Mouse (Mus musculus) heart, embryonic 16.5 days (tissue): ENCODE measurements around the gene Dnah9. TPM values are rescaled to one million over a fixed set of nuclear protein-coding genes. Genes with fewer than 3 reads are reported as not detected.

Experiments used
- ATAC-seq: fragments of 200-750 bp; cut with Nextera tagmentation; replicated peaks from 2 replicates; pipeline ENCODE4 v1.8.0; 2017; ENCODE audit warnings: moderate number of reproducible peaks; ENCODE audit not compliant: insufficient read depth, low FRiP score; ENCODE audit errors: extremely low read depth
- H3K27ac ChIP-seq: fragments of 300-500 bp; sonication (generic); 2 replicates; pipeline ENCODE4 v1.5.1; 2014; ENCODE audit warnings: mild to moderate bottlenecking, low read length, control low read depth, moderate library complexity
- H3K27me3 ChIP-seq: fragments of 300-500 bp; sonication (generic); 2 replicates; pipeline ENCODE4 v1.6.1; 2014; ENCODE audit warnings: low read length, mixed read lengths; ENCODE audit not compliant: control insufficient read depth, insufficient read depth
- H3K36me3 ChIP-seq: fragments of 300-500 bp; sonication (generic); 2 replicates; pipeline ENCODE4 v1.6.1; 2014; ENCODE audit not compliant: control insufficient read depth, insufficient read depth
- H3K4me1 ChIP-seq: fragments of 300-500 bp; sonication (generic); 2 replicates; pipeline ENCODE4 v1.6.1; 2014; ENCODE audit warnings: low read length, mixed read lengths; ENCODE audit not compliant: control insufficient read depth, insufficient read depth
- H3K4me2 ChIP-seq: fragments of 300-500 bp; sonication (generic); 2 replicates; pipeline ENCODE4 v1.6.1; 2014; ENCODE audit warnings: low read depth, mild to moderate bottlenecking, control low read depth, low read length
- H3K4me3 ChIP-seq: fragments of 300-500 bp; sonication (generic); 2 replicates; pipeline ENCODE4 v1.5.1; 2014; ENCODE audit warnings: mild to moderate bottlenecking, control low read depth, low read length
- H3K9ac ChIP-seq: fragments of 300-500 bp; sonication (generic); 2 replicates; pipeline ENCODE4 v1.6.1; 2014; ENCODE audit warnings: low read length, control low read depth
- H3K9me3 ChIP-seq: fragments of 300-500 bp; sonication (generic); replicated peaks from 2 replicates; pipeline ENCODE4 v1.6.1; 2016; ENCODE audit warnings: low read length; ENCODE audit not compliant: control insufficient read depth
- WGBS: fragments of 180-500 bp; shearing (Covaris S2); extraction: QIAGEN DNeasy Blood & Tissue Kit; methylation state at CpG from one replicate; pipeline ENCODE4 v1.1.7; 2014; 5-methylcytosine and 5-hydroxymethylcytosine counted together
- polyA plus RNA-seq: library from polyadenylated mRNA; unstranded; fragments of >200 nt; fragmentation: Nextera tagmentation; extraction: Ambion mirVana; gene quantifications from 2 replicates; pipeline ENCODE4 v1.2.1, GENCODE M21; 2015

Dnah9 gene
- polyA plus RNA-seq, 1 experiment from 2014 or later: 0.38 TPM

DNA sequence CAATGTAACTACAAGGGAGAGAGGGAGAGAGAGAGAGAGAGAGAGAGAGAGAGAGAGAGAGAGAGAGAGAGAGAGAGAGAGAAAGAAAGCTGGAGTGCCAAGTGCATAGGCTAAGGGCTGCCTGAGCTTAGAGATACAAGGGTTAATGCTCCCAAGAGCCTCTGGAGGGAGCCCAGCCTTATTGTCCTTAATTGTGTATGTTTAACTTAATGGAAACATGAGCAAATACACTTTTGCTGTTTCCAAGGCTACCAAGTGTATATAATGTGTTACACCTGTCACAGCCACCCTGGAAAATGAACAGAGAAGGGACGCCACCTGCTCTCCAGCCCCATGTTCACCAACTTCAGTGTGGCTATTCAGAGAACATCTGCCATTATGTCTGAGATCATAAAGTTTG lies 142.6 kb downstream of the Dnah9 start:
- 89% methylated on average over 1 of the region's 1 CpGs for WGBS
- Histone ChIP-seq H3K27ac (no peak overlapping the region), H3K36me3 (no peaks in the 10 kb centered on the region), H3K4me3 (no peak overlapping the region), H3K9ac (no peak overlapping the region), H3K4me2 (no peak overlapping the region), H3K9me3 (no peaks in the 10 kb centered on the region), H3K4me1 (no peaks in the 10 kb centered on the region), H3K27me3 (no peaks in the 10 kb centered on the region)
- ATAC-seq: no peak

DNA sequence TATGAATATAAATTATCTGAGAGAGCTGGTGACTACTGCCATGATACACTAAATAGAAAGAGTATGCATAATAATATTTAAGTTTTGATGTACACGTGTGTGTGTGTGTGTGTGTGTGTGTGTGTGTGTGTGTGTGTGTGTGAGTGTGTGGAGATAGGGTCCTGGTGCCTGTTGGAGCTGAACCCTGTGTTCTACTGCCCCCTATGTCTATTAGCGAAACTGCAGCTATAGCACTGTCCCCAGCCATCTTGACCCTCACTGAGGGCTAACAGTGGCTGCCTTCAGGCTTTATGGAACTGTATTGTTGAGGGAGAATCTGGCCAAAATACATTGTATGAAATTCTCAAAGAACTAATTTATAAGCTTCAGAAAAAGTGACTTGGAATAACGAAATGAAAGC lies 192.5 kb downstream of the Dnah9 start:
- Histone ChIP-seq H3K4me2 (no peak overlapping the region), H3K27me3 (no peaks in the 10 kb centered on the region), H3K9ac (no peak overlapping the region), H3K36me3 (no peaks in the 10 kb centered on the region), H3K4me1 (no peaks in the 10 kb centered on the region), H3K4me3 (no peak overlapping the region), H3K27ac (no peak overlapping the region), H3K9me3 (no peaks in the 10 kb centered on the region)
- WGBS: 53% methylated on average over 3 of the region's 3 CpGs
- no peak for ATAC-seq

GRCm38 (mm10) chr11:65930796-65931195 lies 237.6 kb downstream of the Dnah9 start:
- H3K4me1 ChIP-seq: no peaks in the 10 kb centered on the region
- no peak overlapping the region for H3K4me3 ChIP-seq
- H3K9ac ChIP-seq: no peak overlapping the region
- H3K27ac ChIP-seq: no peak overlapping the region
- no peaks in the 10 kb centered on the region for H3K36me3 ChIP-seq
- ATAC-seq: no peak
- WGBS: 78% methylated on average over 2 of the region's 2 CpGs
- H3K4me2 ChIP-seq: no peak overlapping the region
- H3K9me3 ChIP-seq: no peaks in the 10 kb centered on the region
- no peaks in the 10 kb centered on the region for H3K27me3 ChIP-seq

- H3K9ac ChIP-seq: no peak overlapping the region
- H3K9me3 ChIP-seq: no peaks in the 10 kb centered on the region
- WGBS: 66% methylated on average over 4 of the region's 4 CpGs
- H3K27me3 ChIP-seq: no peaks in the 10 kb centered on the region
- H3K4me3 ChIP-seq: no peak overlapping the region
- ATAC-seq: no peak
- H3K27ac ChIP-seq: no peak overlapping the region
- H3K4me2 ChIP-seq: no peak overlapping the region
- H3K36me3 ChIP-seq: no peaks in the 10 kb centered on the region
- H3K4me1 ChIP-seq: no peaks in the 10 kb centered on the region
These were observed 238.0 kb downstream of the Dnah9 start for GRCm38 (mm10) chr11:65930359-65930758.

GRCm38 (mm10) chr11:65927962-65928361 lies 240.4 kb downstream of the Dnah9 start:
- Histone ChIP-seq H3K4me2 (no peak overlapping the region), H3K9me3 (no peaks in the 10 kb centered on the region), H3K4me3 (no peak overlapping the region), H3K4me1 (no peaks in the 10 kb centered on the region), H3K36me3 (no peaks in the 10 kb centered on the region), H3K27ac (no peak overlapping the region), H3K27me3 (no peaks in the 10 kb centered on the region), H3K9ac (no peak overlapping the region)
- ATAC-seq: no peak
- 49% methylated on average over 1 of the region's 1 CpGs for WGBS

DNA sequence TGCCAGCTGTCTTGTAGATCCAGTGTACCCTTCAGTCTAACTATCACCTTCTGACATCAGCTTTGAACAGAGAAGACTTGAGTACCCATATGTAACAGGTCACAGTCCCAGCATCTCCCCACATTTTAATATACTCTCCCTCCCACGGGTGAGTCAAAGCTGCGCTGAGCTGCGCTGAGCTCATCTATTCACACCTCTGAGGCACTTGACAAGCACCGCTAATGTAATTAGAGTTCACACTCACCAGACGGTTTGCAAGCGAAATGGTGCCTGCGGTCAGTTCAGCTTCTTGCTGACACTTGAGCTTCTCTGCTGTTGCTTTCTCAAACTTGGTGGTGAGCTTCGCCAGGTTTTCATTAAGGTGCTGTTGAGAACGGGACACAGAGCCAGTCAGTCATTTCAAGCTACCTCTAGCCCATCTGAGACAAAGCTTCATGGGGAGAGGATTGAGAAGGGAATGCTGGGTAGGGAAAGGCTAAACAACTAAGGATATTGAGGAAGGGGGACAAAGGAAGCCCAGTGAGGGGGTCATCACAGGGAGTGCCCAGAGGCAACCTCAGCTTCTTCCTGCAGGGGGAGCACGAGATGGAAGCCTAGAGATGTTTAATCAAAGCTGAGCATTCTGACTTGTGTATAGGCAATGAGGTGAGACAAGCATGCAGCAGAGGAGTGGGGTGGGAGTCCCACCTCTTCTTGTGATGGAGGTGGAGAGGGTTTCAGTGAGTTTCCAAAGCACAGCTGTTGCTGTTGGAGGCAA lies 249.7 kb downstream of the Dnah9 start:
- Histone ChIP-seq H3K36me3 (no peaks in the 10 kb centered on the region), H3K9ac (no peak overlapping the region), H3K4me1 (no peaks in the 10 kb centered on the region), H3K9me3 (no peaks in the 10 kb centered on the region), H3K4me2 (no peak overlapping the region), H3K4me3 (no peak overlapping the region), H3K27me3 (no peaks in the 10 kb centered on the region), H3K27ac (no peak overlapping the region)
- 0 out of 2 replicates have a peak, but pooled peaks have one; percentile 32 for ATAC-seq
- WGBS: 41% methylated on average over 10 of the region's 10 CpGs

DNA sequence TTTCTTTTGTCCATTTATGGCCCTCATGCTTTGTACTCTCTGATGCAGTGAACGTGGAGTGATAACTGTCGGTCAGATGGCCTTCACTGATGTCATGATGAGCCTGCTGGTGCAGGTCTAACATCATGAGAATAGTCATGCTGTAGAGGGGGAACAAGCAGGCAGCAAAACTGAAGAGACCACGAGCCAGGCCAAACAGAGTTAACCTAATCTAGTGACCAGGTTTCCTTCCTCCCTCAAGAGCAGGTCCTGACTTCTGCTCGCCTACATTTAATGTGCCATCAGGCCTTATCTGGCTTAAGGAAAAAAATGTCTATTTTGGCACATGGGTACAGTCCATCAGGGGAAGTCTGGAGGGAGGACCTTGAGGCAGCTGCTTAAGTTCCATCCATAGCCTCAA lies 259.2 kb downstream of the Dnah9 start:
- ATAC-seq: no peak
- no peak overlapping the region for H3K4me3 ChIP-seq
- no peaks in the 10 kb centered on the region for H3K36me3 ChIP-seq
- no peak overlapping the region for H3K9ac ChIP-seq
- H3K9me3 ChIP-seq: no peaks in the 10 kb centered on the region
- H3K4me1 ChIP-seq: no peaks in the 10 kb centered on the region
- H3K27ac ChIP-seq: no peak overlapping the region
- 61% methylated on average over 4 of the region's 4 CpGs for WGBS
- H3K4me2 ChIP-seq: no peak overlapping the region
- H3K27me3 ChIP-seq: no peaks in the 10 kb centered on the region

- H3K27me3 ChIP-seq: no peaks in the 10 kb centered on the region
- H3K27ac ChIP-seq: no peak overlapping the region
- no peaks in the 10 kb centered on the region for H3K4me1 ChIP-seq
- 70% methylated on average over 2 of the region's 2 CpGs for WGBS
- no peak overlapping the region for H3K4me3 ChIP-seq
- H3K9ac ChIP-seq: no peak overlapping the region
- no peak for ATAC-seq
- no peaks in the 10 kb centered on the region for H3K9me3 ChIP-seq
- no peaks in the 10 kb centered on the region for H3K36me3 ChIP-seq
- H3K4me2 ChIP-seq: no peak overlapping the region
These were observed 262.9 kb downstream of the Dnah9 start for GRCm38 (mm10) chr11:65905487-65905886.

DNA sequence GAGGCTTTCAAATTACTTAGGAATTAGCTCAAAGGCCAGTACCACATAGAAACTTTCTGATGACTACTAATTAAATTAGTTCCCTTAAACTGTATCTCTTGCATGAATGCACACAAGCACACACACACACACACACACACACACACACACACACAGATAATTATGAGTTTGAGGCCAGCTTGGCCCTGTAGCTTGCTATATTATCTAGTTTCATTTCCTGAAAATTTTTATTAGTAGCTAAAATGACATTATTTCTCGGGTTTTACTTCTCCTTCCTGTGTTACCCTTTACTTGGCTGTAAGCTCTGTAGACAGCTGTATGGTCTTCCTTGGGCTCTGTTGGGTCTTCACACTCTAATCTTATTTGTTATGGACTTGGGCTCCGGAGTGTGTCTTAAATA lies 264.4 kb downstream of the Dnah9 start:
- Histone ChIP-seq H3K27ac (no peak overlapping the region), H3K9me3 (no peaks in the 10 kb centered on the region), H3K27me3 (no peaks in the 10 kb centered on the region), H3K4me2 (no peak overlapping the region), H3K9ac (no peak overlapping the region), H3K4me3 (no peak overlapping the region), H3K4me1 (no peaks in the 10 kb centered on the region), H3K36me3 (no peaks in the 10 kb centered on the region)
- 56% methylated on average over 2 of the region's 2 CpGs for WGBS
- no peak for ATAC-seq
